Mouse (Mus musculus): ENCODE results near the gene Cdk19. TPM values are rescaled to one million over a fixed set of nuclear protein-coding genes. Genes with fewer than 3 reads are reported as not detected.

The Cdk19 gene
- total and polyA plus RNA-seq, 3 experiments, result 2.8 to 8.2 TPM; not detected in 1

GRCm38 (mm10) chr10:40371184-40371913 is 32.0 kb downstream of the Cdk19 start:
- no peak for DNase-seq (ENCODE audit: low read depth, low spot score)
- H3K9me3 ChIP-seq (replicated peaks; ENCODE audit: insufficient read depth, low read length), result no peaks in the 10 kb centered on the region
- H3K9ac ChIP-seq (ENCODE audit: control insufficient read depth, low read depth, low read length, poor library complexity, severe bottlenecking), result no peak overlapping the region; the same call in 1 of the 2 replicates
- H3K27me3 ChIP-seq (ENCODE audit: control insufficient read depth in 1 of 2, insufficient read depth in 2 of 2, low read length in 2 of 2), result no peaks in the 10 kb centered on the region
- no peak overlapping the region for H3K27ac ChIP-seq (ENCODE audit: control insufficient read depth, low read depth, low read length)
- H3K4me3 ChIP-seq (ENCODE audit: control insufficient read depth in 1 of 2, insufficient read depth in 1 of 2, low read depth in 2 of 2, low read length in 2 of 2), result peak overlapping the region in 1 of 2 experiments; percentile 34; a peak in 2 of 4 replicates
- H3K79me2 ChIP-seq (ENCODE audit: control insufficient read depth, insufficient read depth, low read length, poor library complexity), result no peaks in the 10 kb centered on the region
- TF ChIP-seq RAD21 (IDR thresholded peaks at IDR 0.05; ENCODE audit: low read depth, low read length) (no peak), ZC3H11A (IDR thresholded peaks at IDR 0.05; ENCODE audit: low read depth, low read length) (no peak), GABPA (IDR thresholded peaks at IDR 0.05; ENCODE audit: low read depth, low read length) (no peak), NRF1 (IDR thresholded peaks at IDR 0.05; ENCODE audit: insufficient read depth, low read depth, low read length, poor library complexity, severe bottlenecking) (no peak), EP300 (IDR thresholded peaks at IDR 0.05; ENCODE audit: low read depth in 1 of 2, low read length in 2 of 2) (0 out of 4 replicates have a peak, but pooled peaks of 1 of the 2 experiments have one; percentile 6), POLR2AphosphoS5 (IDR thresholded peaks at IDR 0.05; ENCODE audit: borderline replicate concordance, low read depth, low read length) (no peak)
- H3K4me1 ChIP-seq (ENCODE audit: control insufficient read depth in 1 of 2, insufficient read depth in 2 of 2, low read length in 2 of 2), result peaks cover 10 to 11% of the 10 kb centered on the region in 2 experiments
- peaks cover 0 to 16% of the 10 kb centered on the region in 2 experiments; a peak in 2 of 4 replicates for H3K36me3 ChIP-seq (ENCODE audit: control insufficient read depth in 1 of 2, insufficient read depth in 2 of 2, low read length in 2 of 2)

GRCm38 (mm10) chr10:40371914-40372675 is 32.7 kb downstream of the Cdk19 start:
- H3K4me3 ChIP-seq (ENCODE audit: control insufficient read depth in 1 of 2, insufficient read depth in 1 of 2, low read depth in 2 of 2, low read length in 2 of 2), result peak overlapping the region; percentile 34 to 40
- no peaks in the 10 kb centered on the region for H3K27me3 ChIP-seq (ENCODE audit: control insufficient read depth in 1 of 2, insufficient read depth in 2 of 2, low read length in 2 of 2)
- peak; percentile 95 for DNase-seq (ENCODE audit: low read depth, low spot score)
- peaks cover 0 to 16% of the 10 kb centered on the region in 2 experiments; a peak in 2 of 4 replicates for H3K36me3 ChIP-seq (ENCODE audit: control insufficient read depth in 1 of 2, insufficient read depth in 2 of 2, low read length in 2 of 2)
- peaks cover 10 to 11% of the 10 kb centered on the region in 2 experiments for H3K4me1 ChIP-seq (ENCODE audit: control insufficient read depth in 1 of 2, insufficient read depth in 2 of 2, low read length in 2 of 2)
- H3K79me2 ChIP-seq (ENCODE audit: control insufficient read depth, insufficient read depth, low read length, poor library complexity), result no peaks in the 10 kb centered on the region
- peak overlapping the region; percentile 49 for H3K9ac ChIP-seq (ENCODE audit: control insufficient read depth, low read depth, low read length, poor library complexity, severe bottlenecking)
- peak overlapping the region; percentile 58; the same call in 1 of the 2 replicates for H3K27ac ChIP-seq (ENCODE audit: control insufficient read depth, low read depth, low read length)
- no peaks in the 10 kb centered on the region for H3K9me3 ChIP-seq (replicated peaks; ENCODE audit: insufficient read depth, low read length)
- TF ChIP-seq KAT2A (conservative IDR thresholded peaks at IDR 0.05; ENCODE audit: low read depth, low read length) (no peak), MAZ (IDR thresholded peaks at IDR 0.05; ENCODE audit: low read depth, low read length) (no peak), BHLHE40 (IDR thresholded peaks at IDR 0.05; ENCODE audit: borderline replicate concordance, low read depth, low read length) (peak; percentile 67; the same call in 1 of the 2 replicates), CHD1 (IDR thresholded peaks at IDR 0.05; ENCODE audit: low read depth, low read length) (no peak), MAX (IDR thresholded peaks at IDR 0.05; ENCODE audit: low read length) (peak; percentile 41; the same call in 1 of the 2 replicates), POLR2A (IDR thresholded peaks at IDR 0.05; ENCODE audit: control insufficient read depth in 1 of 2, insufficient read depth in 1 of 2, low read depth in 1 of 2, low read length in 2 of 2, poor library complexity in 1 of 2) (no peak), USF2 (IDR thresholded peaks at IDR 0.05; ENCODE audit: borderline replicate concordance in 1 of 2, insufficient read depth in 1 of 2, low read depth in 1 of 2, low read length in 2 of 2) (no peak), JUND (IDR thresholded peaks at IDR 0.05; ENCODE audit: low read depth, low read length) (peak; percentile 77; the same call in 1 of the 2 replicates), TBP (IDR thresholded peaks at IDR 0.05; ENCODE audit: low read depth, low read length) (no peak), MYB (IDR thresholded peaks at IDR 0.05; ENCODE audit: low read depth, low read length) (no peak), MEF2A (IDR thresholded peaks at IDR 0.05; ENCODE audit: extremely low read depth, insufficient replicate concordance, low read depth, low read length, poor library complexity, severe bottlenecking) (no peak), RAD21 (IDR thresholded peaks at IDR 0.05; ENCODE audit: low read depth, low read length) (no peak), CTCF (IDR thresholded peaks at IDR 0.05 in 2 of 3, conservative IDR thresholded peaks at IDR 0.05 in 1 of 3; ENCODE audit: control insufficient read depth in 1 of 3, insufficient read depth in 1 of 3, low read depth in 2 of 3, low read length in 3 of 3, poor library complexity in 1 of 3, severe bottlenecking in 1 of 3) (no peak), SIN3A (IDR thresholded peaks at IDR 0.05; ENCODE audit: low read length) (peak; percentile 58), EP300 (IDR thresholded peaks at IDR 0.05; ENCODE audit: low read depth in 1 of 2, low read length in 2 of 2) (peak in 1 of 2 experiments; percentile 77; a peak in 3 of 4 replicates), MXI1 (IDR thresholded peaks at IDR 0.05; ENCODE audit: low read depth, low read length) (no peak), RCOR1 (IDR thresholded peaks at IDR 0.05; ENCODE audit: low read depth, low read length) (no peak), UBTF (IDR thresholded peaks at IDR 0.05; ENCODE audit: borderline replicate concordance, insufficient read depth, low read depth, low read length) (no peak), NELFE (IDR thresholded peaks at IDR 0.05; ENCODE audit: low read depth, low read length) (no peak), ETS1 (IDR thresholded peaks at IDR 0.05; ENCODE audit: low read depth, low read length) (peak; percentile 81), POLR2AphosphoS5 (IDR thresholded peaks at IDR 0.05; ENCODE audit: borderline replicate concordance, low read depth, low read length) (no peak), SMC3 (IDR thresholded peaks at IDR 0.05; ENCODE audit: low read depth, low read length) (no peak), ZC3H11A (IDR thresholded peaks at IDR 0.05; ENCODE audit: low read depth, low read length) (no peak), ELF1 (IDR thresholded peaks at IDR 0.05; ENCODE audit: low read depth, low read length) (no peak)
